Mouse (Mus musculus) urinary bladder, postnatal 10 days (tissue): Measurements from ENCODE around the gene Ptf1a.

ENCODE experiments used
- DNase-seq: peaks from one replicate; pipeline ENCODE4 v3.0.0; 2022; ENCODE audit warnings: low spot score

Gene Ptf1a

GRCm38 (mm10) chr2:19444931-19445831 lies at the start of gene Ptf1a:
Gene Ptf1a (plus strand): TSS chr2:19445663.
- DNase-seq, result no peak

- DNase-seq, result no peak
Observed at GRCm38 (mm10) chr2:19405409-19405808, 40.1 kb upstream of the Ptf1a start.

GRCm38 (mm10) chr2:19406531-19406930 lies 38.9 kb upstream of the Ptf1a start:
- DNase-seq, result no peak

GRCm38 (mm10) chr2:19414222-19414965 lies 31.1 kb upstream of the Ptf1a start:
- DNase-seq, result no peak

GRCm38 (mm10) chr2:19415063-19415521 lies 30.4 kb upstream of the Ptf1a start:
- no peak for DNase-seq

- no peak for DNase-seq
Observed at GRCm38 (mm10) chr2:19416066-19416465, 29.4 kb upstream of the Ptf1a start.

- no peak for DNase-seq
Observed at GRCm38 (mm10) chr2:19419686-19420345, 25.6 kb upstream of the Ptf1a start.

- no peak for DNase-seq
Observed at GRCm38 (mm10) chr2:19422226-19422625, 23.2 kb upstream of the Ptf1a start.

- DNase-seq, result no peak
Observed at GRCm38 (mm10) chr2:19423086-19423485, 22.4 kb upstream of the Ptf1a start.

- DNase-seq, result no peak
Observed at GRCm38 (mm10) chr2:19429031-19429430, 16.4 kb upstream of the Ptf1a start.

- no peak for DNase-seq
Observed at GRCm38 (mm10) chr2:19429691-19430690, 15.5 kb upstream of the Ptf1a start.

DNA sequence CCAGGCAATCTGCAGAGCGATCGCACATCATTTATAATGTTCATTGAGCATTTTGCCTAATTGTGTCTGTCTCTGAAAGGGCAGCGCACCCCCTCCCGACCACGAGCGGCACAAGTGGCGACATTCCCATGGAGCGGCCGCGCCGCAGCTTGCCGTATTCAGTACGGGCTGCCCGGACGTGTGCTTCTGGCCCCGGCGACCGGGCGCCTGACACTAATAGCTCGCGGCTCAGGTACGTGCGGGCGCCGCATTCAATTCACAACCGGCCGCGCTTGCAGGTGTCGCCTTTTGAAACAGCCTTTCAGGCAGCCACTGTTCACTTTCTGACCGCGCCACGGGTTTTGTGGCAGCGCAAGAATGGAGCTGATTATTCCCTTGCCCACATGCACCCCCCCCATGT lies 14.7 kb upstream of the Ptf1a start:
- DNase-seq, result no peak

GRCm38 (mm10) chr2:19431186-19431585 lies 14.3 kb upstream of the Ptf1a start:
- no peak for DNase-seq

- no peak for DNase-seq
Observed at GRCm38 (mm10) chr2:19431614-19432323, 13.7 kb upstream of the Ptf1a start.

DNA sequence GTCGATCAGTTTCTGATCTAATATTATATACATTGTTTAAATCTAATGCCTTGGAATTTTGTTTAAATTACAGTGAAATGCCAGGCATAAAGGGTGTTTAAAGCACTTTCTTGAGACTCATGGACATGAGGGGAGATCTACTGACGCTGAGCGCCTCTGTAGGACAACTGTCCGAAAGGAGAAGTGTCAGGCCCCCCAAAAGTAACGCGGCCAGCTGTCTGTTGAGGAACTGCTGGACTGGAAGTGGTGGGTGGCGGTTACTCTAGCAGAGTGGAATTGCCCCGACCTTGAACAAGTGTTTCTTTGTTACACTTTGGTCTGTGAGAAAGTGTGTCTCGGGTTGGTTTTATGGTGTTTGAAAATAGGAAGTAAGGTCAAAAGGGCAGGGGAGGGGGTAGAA lies 1.1 kb upstream of the Ptf1a start:
- DNase-seq, result no peak

- DNase-seq, result no peak
Observed at GRCm38 (mm10) chr2:19445871-19446501, 523 bp downstream of the Ptf1a start.

DNA sequence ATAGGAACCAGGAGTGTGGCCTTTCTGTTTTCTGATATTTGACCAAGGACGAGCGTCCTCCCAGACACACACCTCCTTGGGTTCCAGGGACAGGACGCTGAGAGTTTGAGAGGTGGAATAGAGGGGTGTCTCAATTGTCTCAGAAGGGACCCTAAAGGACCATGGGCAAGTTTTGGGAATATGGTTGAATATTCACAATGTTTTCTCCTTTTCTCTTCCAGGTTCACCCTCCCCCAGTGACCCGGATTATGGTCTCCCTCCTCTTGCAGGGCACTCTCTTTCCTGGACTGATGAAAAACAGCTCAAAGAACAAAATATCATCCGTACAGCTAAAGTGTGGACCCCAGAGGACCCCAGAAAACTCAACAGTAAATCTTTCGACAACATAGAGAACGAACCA lies 1.3 kb downstream of the Ptf1a start:
- DNase-seq, result no peak

GRCm38 (mm10) chr2:19448042-19448700 lies 2.7 kb downstream of the Ptf1a start:
- no peak for DNase-seq

GRCm38 (mm10) chr2:19449308-19449707 lies 3.8 kb downstream of the Ptf1a start:
- DNase-seq, result no peak
